Mouse (Mus musculus) hindbrain, embryonic 11.5 days (tissue): Measurements from ENCODE around the gene Odf4. TPM values are rescaled to one million over a fixed set of nuclear protein-coding genes. Genes with fewer than 3 reads are reported as not detected.
"Not testable (repeated sequence)": the region's sequence is repeated elsewhere in the genome, so short reads cannot be mapped to it uniquely, and the experiment has no call there.

Experiments
- ATAC-seq: fragments of 200-750 bp; cut with Nextera tagmentation; 2 replicates; pipeline ENCODE4 v1.8.0; 2017; ENCODE audit warnings: mild to moderate bottlenecking, moderate TSS enrichment, moderate library complexity; ENCODE audit not compliant: low FRiP score
- DNase-seq: peaks from one replicate; pipeline ENCODE4 v3.0.0-alpha.2; 2015; ENCODE audit warnings: low spot score
- H3K27ac ChIP-seq: fragments of 300-500 bp; sonication (generic); 2 replicates; pipeline ENCODE4 v1.5.1; 2014; ENCODE audit warnings: mild to moderate bottlenecking, low read depth, low read length
- H3K27me3 ChIP-seq: fragments of 300-500 bp; sonication (generic); 2 replicates; pipeline ENCODE4 v1.6.1; 2014; ENCODE audit warnings: mild to moderate bottlenecking, low read length, moderate library complexity, mixed read lengths; ENCODE audit not compliant: control insufficient read depth, insufficient read depth
- H3K36me3 ChIP-seq: fragments of 300-500 bp; sonication (generic); 2 replicates; pipeline ENCODE4 v1.6.1; 2014; ENCODE audit warnings: mild to moderate bottlenecking, low read length, moderate library complexity, mixed read lengths; ENCODE audit not compliant: control insufficient read depth, insufficient read depth
- H3K4me1 ChIP-seq: fragments of 300-500 bp; sonication (generic); replicated peaks from 2 replicates; pipeline ENCODE4 v1.6.1; 2014; ENCODE audit warnings: low read length, mixed read lengths; ENCODE audit not compliant: control insufficient read depth, insufficient read depth
- H3K4me2 ChIP-seq: fragments of 300-500 bp; sonication (generic); replicated peaks from 2 replicates; pipeline ENCODE4 v1.6.1; 2014; ENCODE audit warnings: mild to moderate bottlenecking, low read depth, low read length
- H3K4me3 ChIP-seq: fragments of 300-500 bp; sonication (generic); 2 replicates; pipeline ENCODE4 v1.5.1; 2014; ENCODE audit warnings: low read depth, low read length
- H3K9ac ChIP-seq: fragments of 300-500 bp; sonication (generic); 2 replicates; pipeline ENCODE4 v1.6.1; 2014; ENCODE audit warnings: low read depth, low read length
- H3K9me3 ChIP-seq: fragments of 300-500 bp; sonication (generic); 2 replicates; pipeline ENCODE4 v1.6.1; 2016; ENCODE audit warnings: low read length; ENCODE audit not compliant: control insufficient read depth
- WGBS: fragments of 180-500 bp; shearing (Covaris S2); extraction: QIAGEN DNeasy Blood & Tissue Kit; methylation state at CpG from one replicate; pipeline ENCODE4 v1.1.7; 2014; 5-methylcytosine and 5-hydroxymethylcytosine counted together
- polyA plus RNA-seq: library from polyadenylated mRNA; unstranded; fragments of >200 nt; fragmentation: Nextera tagmentation; extraction: Ambion mirVana; gene quantifications from 2 replicates; pipeline ENCODE4 v1.2.1, GENCODE M21; 2014

The Odf4 gene
- 0.15 and 0.18 TPM in 2 replicates for polyA plus RNA-seq

GRCm38 (mm10) chr11:68926981-68927380, at the start of gene Odf4:
Odf4 (minus strand) TSS chr11:68927081.
- H3K4me2 ChIP-seq = no peak within 1 kb of the TSS
- DNase-seq (no peak), ATAC-seq (no peak)
- H3K36me3 ChIP-seq = no peaks in the 10 kb centered on the region
- no peak within 1 kb of the TSS for H3K4me3 ChIP-seq
- WGBS = 76% methylated on average over 3 of the region's 3 CpGs
- no peaks in the 10 kb centered on the region for H3K4me1 ChIP-seq
- H3K9ac ChIP-seq = no peak within 1 kb of the TSS
- H3K9me3 ChIP-seq = no peaks in the 10 kb centered on the region
- no peaks in the 10 kb centered on the region for H3K27me3 ChIP-seq
- no peak within 1 kb of the TSS for H3K27ac ChIP-seq

GRCm38 (mm10) chr11:68975601-68976000, 48.7 kb upstream of the Odf4 start:
- DNase-seq = no peak

GRCm38 (mm10) chr11:68975085-68975484, 48.2 kb upstream of the Odf4 start, which contains the start of gene Rangrf:
Rangrf (minus strand) TSS chr11:68975185.
- no peak for ATAC-seq
- Histone ChIP-seq H3K9me3 (no peaks in the 10 kb centered on the region), H3K4me1 (no peaks in the 10 kb centered on the region), H3K36me3 (no peaks in the 10 kb centered on the region), H3K27ac (no peak within 1 kb of the TSS), H3K4me3 (peak within 1 kb of the TSS; percentile 39), H3K27me3 (no peaks in the 10 kb centered on the region), H3K4me2 (peak within 1 kb of the TSS; percentile 54), H3K9ac (peak within 1 kb of the TSS; percentile 12; the same call in 1 of the 2 replicates)
- WGBS = 82% methylated on average over 7 of the region's 7 CpGs
- DNase-seq = no peak

More at GRCm38 (mm10) chr11:68975601-68976000, 48.7 kb upstream of the Odf4 start:
- Histone ChIP-seq H3K4me3 (no peak overlapping the region), H3K4me2 (no peak overlapping the region), H3K27me3 (no peaks in the 10 kb centered on the region), H3K9me3 (no peaks in the 10 kb centered on the region), H3K4me1 (no peaks in the 10 kb centered on the region), H3K36me3 (no peaks in the 10 kb centered on the region), H3K9ac (no peak overlapping the region), H3K27ac (no peak overlapping the region)
- WGBS = 80% methylated on average over 1 of the region's 1 CpGs
- no peak for ATAC-seq

DNA sequence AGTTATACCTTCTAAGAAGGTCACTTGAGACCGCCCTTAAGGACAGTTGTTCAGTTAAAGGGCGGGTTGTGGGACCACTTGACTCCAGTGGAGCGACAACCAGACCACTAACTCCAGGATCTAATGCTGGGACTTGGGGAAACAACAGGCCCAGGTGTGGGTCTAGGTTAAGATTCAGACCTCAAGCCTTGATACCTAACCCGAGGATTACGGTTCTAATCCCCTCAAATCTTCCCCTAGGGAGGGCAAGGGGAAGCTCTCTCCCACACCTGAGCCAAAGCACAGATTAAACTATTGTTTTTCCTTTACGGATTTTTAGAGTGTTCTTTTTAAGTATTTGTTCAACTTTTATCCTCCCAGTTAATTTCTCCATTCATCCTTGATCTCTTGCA, 47.2 kb upstream of the Odf4 start:
- Histone ChIP-seq H3K36me3 (no peaks in the 10 kb centered on the region), H3K4me1 (no peaks in the 10 kb centered on the region), H3K27ac (no peak overlapping the region), H3K9ac (peak overlapping the region; percentile 12; the same call in 1 of the 2 replicates), H3K27me3 (no peaks in the 10 kb centered on the region), H3K4me2 (peak overlapping the region; percentile 54), H3K9me3 (no peaks in the 10 kb centered on the region), H3K4me3 (peak overlapping the region; percentile 39)
- ATAC-seq (no peak), DNase-seq (no peak)
- WGBS = 28% methylated on average over 6 of the region's 6 CpGs

GRCm38 (mm10) chr11:68973250-68974058, 46.6 kb upstream of the Odf4 start:
- not testable (repeated sequence) for H3K36me3 ChIP-seq, H3K4me1 ChIP-seq, H3K27me3 ChIP-seq, H3K9me3 ChIP-seq, H3K27ac ChIP-seq
- Histone ChIP-seq H3K4me2 (peak overlapping the region; percentile 54), H3K4me3 (peak overlapping the region; percentile 39), H3K9ac (peak overlapping the region; percentile 42; the same call in 1 of the 2 replicates)
- peak; percentile 92 for DNase-seq
- peak; percentile 91 for ATAC-seq
- WGBS = under 1% methylated on average over 37 of the region's 38 CpGs

DNA sequence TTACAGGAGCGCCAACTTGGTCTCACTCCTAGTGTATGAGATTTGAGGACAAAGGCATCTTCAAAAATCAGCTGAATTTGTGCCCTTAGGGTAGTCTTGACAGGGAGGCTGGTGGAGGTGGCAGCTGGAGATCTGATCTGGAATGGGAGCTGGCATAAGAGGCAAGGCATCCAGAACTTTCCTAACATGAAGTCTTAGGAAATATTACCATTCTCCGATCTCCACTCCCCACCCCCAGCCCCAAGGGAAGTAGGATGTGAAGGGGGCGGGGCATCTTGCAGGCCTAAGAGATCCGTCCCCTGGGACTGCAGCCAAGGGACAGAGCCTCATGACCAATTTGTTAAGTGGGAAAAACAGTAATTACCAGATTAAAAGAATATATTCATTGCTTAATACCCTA, 43.4 kb upstream of the Odf4 start:
- H3K4me3 ChIP-seq = no peak overlapping the region
- no peak overlapping the region for H3K4me2 ChIP-seq
- DNase-seq = no peak
- H3K9me3 ChIP-seq = no peaks in the 10 kb centered on the region
- WGBS = 79% methylated on average over 4 of the region's 4 CpGs
- H3K9ac ChIP-seq = no peak overlapping the region
- peaks cover 2% of the 10 kb centered on the region; the same call in 1 of the 2 replicates for H3K27me3 ChIP-seq
- H3K27ac ChIP-seq = no peak overlapping the region
- no peaks in the 10 kb centered on the region for H3K36me3 ChIP-seq
- H3K4me1 ChIP-seq = no peaks in the 10 kb centered on the region
- no peak for ATAC-seq

DNA sequence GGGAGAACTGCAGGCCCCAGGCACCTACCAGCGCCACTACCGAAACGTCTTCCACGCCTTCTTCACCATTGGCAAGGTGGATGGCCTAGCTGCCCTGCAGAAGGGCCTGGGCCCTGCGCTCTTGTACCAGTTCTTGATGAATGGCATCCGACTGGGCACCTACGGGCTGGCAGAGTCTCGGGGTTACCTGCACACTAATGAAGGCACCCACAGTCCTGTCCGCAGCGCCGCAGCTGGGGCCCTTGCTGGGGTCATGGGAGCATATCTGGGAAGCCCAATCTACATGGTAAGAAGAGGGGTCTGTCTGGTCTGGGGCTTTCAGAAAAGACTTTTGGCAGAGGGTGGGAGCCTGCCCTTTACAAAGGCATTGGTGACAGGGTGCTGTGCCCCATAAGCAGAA, 41.9 kb upstream of the Odf4 start:
- 88% methylated on average over 11 of the region's 11 CpGs for WGBS
- H3K4me1 ChIP-seq = no peaks in the 10 kb centered on the region
- H3K27me3 ChIP-seq = peaks cover 2% of the 10 kb centered on the region; the same call in 1 of the 2 replicates
- ATAC-seq = no peak
- H3K4me2 ChIP-seq = no peak overlapping the region
- H3K9ac ChIP-seq = no peak overlapping the region
- H3K4me3 ChIP-seq = no peak overlapping the region
- H3K9me3 ChIP-seq = no peaks in the 10 kb centered on the region
- no peak overlapping the region for H3K27ac ChIP-seq
- H3K36me3 ChIP-seq = no peaks in the 10 kb centered on the region
- no peak for DNase-seq

DNA sequence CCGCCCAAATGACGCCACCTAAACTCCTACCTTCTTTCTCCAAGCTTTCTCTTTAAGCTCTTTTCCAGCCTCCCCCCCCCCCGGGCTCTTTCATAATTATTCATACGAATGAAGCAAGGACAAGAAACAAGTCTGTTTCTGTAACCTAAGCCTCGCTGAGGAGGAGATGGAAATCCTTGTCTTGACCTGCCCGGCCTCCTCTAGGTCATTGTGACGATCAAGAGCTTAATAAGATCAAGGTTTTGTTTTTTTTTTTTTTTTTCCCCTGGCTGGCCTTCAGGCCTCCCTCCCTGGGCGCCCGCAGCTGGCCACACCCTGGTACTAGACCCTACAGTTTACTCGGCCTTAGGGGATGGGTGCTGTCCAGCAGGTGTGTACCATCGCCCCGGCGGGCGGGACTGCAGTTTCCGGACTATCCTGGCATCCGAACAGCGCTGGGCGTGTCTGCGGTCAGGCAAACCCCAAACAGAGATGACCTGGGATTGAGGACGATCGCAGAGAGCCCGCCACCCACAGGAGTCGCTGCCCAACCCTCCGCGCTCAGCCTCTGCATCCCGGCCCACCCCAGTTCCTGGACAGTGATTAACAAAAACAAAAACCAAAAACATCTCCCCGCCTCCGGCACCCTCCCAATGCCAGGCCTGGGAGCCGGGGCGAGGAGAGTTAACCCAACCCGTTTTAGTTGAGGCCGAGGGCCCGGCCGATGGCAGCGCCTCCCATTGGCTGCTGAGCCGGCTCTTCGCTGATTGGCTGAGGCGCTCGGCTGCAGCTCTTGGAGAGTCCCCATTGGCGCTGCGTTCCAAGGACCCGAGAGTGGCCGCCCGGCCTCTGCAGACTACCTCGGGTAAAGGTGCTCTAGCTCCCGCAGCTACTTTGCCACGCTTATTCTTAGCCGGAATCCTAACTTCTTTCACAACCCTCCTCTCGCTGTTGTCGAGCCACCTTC, 40.7 kb upstream of the Odf4 start, which contains the start of gene Slc25a35:
TSS of gene Slc25a35 (plus strand) at position 795 of the 946 bp plus-strand sequence.
- Histone ChIP-seq H3K27ac (no peak within 1 kb of the TSS), H3K9me3 (no peaks in the 10 kb centered on the region)

More for the DNA sequence above, 40.7 kb upstream of the Odf4 start, which contains the start of gene Slc25a35:
- DNase-seq (peak; percentile 87), ATAC-seq (peak; percentile 96)
- Histone ChIP-seq H3K4me2 (peak within 1 kb of the TSS; percentile 95), H3K4me1 (no peaks in the 10 kb centered on the region), H3K9ac (peak within 1 kb of the TSS; percentile 64), H3K27me3 (peaks cover 2% of the 10 kb centered on the region; the same call in 1 of the 2 replicates), H3K36me3 (no peaks in the 10 kb centered on the region), H3K4me3 (peak within 1 kb of the TSS; percentile 42)
- WGBS = 2% methylated on average over 50 of the region's 50 CpGs
